Mouse (Mus musculus) heart, embryonic 11.5 days (tissue): Measurements from ENCODE around the gene Dnase2b. TPM values are rescaled to one million over a fixed set of nuclear protein-coding genes. Genes with fewer than 3 reads are reported as not detected.

Experiments used
- ATAC-seq: fragments of 200-750 bp; cut with Nextera tagmentation; replicated peaks from 2 replicates; pipeline ENCODE4 v1.8.0; 2017; ENCODE audit warnings: moderate library complexity; ENCODE audit not compliant: insufficient number of reproducible peaks, low FRiP score, low TSS enrichment
- H3K27ac ChIP-seq: fragments of 300-500 bp; sonication (generic); 2 replicates; pipeline ENCODE4 v1.5.1; 2014; ENCODE audit warnings: mild to moderate bottlenecking, low read depth, low read length
- H3K27me3 ChIP-seq: fragments of 300-500 bp; sonication (generic); 2 replicates; pipeline ENCODE4 v1.6.1; 2014; ENCODE audit warnings: mild to moderate bottlenecking, low read length, mixed read lengths; ENCODE audit not compliant: control insufficient read depth, insufficient read depth
- H3K36me3 ChIP-seq: fragments of 300-500 bp; sonication (generic); 2 replicates; pipeline ENCODE4 v1.6.1; 2014; ENCODE audit warnings: mild to moderate bottlenecking, low read length, moderate library complexity, mixed read lengths; ENCODE audit not compliant: control insufficient read depth, insufficient read depth
- H3K4me1 ChIP-seq: fragments of 300-500 bp; sonication (generic); 2 replicates; pipeline ENCODE4 v1.6.1; 2014; ENCODE audit warnings: low read length; ENCODE audit not compliant: control insufficient read depth, insufficient read depth
- H3K4me2 ChIP-seq: fragments of 300-500 bp; sonication (generic); 2 replicates; pipeline ENCODE4 v1.6.1; 2014; ENCODE audit warnings: mild to moderate bottlenecking, moderate library complexity
- H3K4me3 ChIP-seq: fragments of 300-500 bp; sonication (generic); 2 replicates; pipeline ENCODE4 v1.5.1; 2014; ENCODE audit warnings: low read depth, low read length
- H3K9ac ChIP-seq: fragments of 300-500 bp; sonication (generic); 2 replicates; pipeline ENCODE4 v1.6.1; 2014; ENCODE audit warnings: mild to moderate bottlenecking, low read depth, low read length, moderate library complexity
- H3K9me3 ChIP-seq: fragments of 300-500 bp; sonication (generic); replicated peaks from 2 replicates; pipeline ENCODE4 v1.6.1; 2016; ENCODE audit warnings: low read length; ENCODE audit not compliant: control insufficient read depth
- WGBS: fragments of 180-500 bp; shearing (Covaris S2); extraction: QIAGEN DNeasy Blood & Tissue Kit; methylation state at CpG from one replicate; pipeline ENCODE4 v1.1.7; 2014; ENCODE audit not compliant: insufficient replicate concordance; 5-methylcytosine and 5-hydroxymethylcytosine counted together
- polyA plus RNA-seq: library from polyadenylated mRNA; unstranded; fragments of >200 nt; fragmentation: Nextera tagmentation; extraction: Ambion mirVana; gene quantifications from 2 replicates; pipeline ENCODE4 v1.2.1, GENCODE M21; 2014

The Dnase2b gene
- polyA plus RNA-seq, 1 experiment from 2014 or later = not detected

DNA sequence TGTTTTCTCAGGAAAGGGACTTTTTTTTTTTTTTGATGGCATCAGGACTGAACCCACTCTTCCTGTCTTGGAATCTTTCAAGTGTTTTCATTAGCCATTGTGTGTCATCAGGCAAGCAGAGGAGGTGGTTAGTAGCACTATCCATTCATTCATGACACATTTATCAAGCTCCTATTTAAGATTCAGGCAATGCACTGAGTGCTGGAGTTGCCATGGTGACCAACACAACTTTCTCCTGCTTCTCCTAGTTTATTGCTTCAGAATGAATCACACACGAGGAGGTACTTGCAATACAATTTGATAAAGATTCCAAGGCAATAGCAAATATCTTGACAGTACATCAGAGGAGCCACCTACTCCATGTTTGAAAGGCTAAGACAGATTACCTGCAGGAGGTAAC, 8.0 kb downstream of the Dnase2b start:
- Histone ChIP-seq H3K27me3 (no peaks in the 10 kb centered on the region), H3K36me3 (no peaks in the 10 kb centered on the region), H3K9ac (no peak overlapping the region), H3K27ac (no peak overlapping the region), H3K4me3 (no peak overlapping the region), H3K4me1 (peaks cover 4% of the 10 kb centered on the region), H3K9me3 (no peaks in the 10 kb centered on the region), H3K4me2 (no peak overlapping the region)
- 42% methylated on average over 1 of the region's 1 CpGs for WGBS
- no peak for ATAC-seq

DNA sequence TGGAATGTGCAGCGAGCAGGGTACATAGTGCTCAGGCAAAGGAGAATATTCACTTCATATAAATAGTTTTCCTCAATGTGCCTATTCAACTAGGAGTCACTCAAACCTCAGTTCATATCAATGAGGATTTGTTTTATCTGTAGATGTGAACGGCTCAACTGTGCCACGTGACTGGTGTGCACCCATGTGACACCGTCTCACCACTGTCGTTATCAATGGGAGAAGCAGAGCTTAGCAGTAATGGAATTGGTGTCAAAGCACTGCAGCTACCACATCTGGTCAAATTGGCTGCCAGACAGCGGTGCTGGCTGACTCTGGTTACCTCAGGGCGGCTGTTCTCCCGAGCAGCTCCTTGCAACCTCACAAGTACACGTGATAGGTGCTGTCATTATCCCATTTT, 10.7 kb downstream of the Dnase2b start:
- Histone ChIP-seq H3K36me3 (no peaks in the 10 kb centered on the region), H3K4me2 (no peak overlapping the region), H3K9ac (no peak overlapping the region), H3K27ac (no peak overlapping the region), H3K4me3 (no peak overlapping the region), H3K27me3 (no peaks in the 10 kb centered on the region), H3K4me1 (peaks cover 23% of the 10 kb centered on the region), H3K9me3 (no peaks in the 10 kb centered on the region)
- no peak for ATAC-seq
- 61% methylated on average over 9 of the region's 9 CpGs for WGBS

DNA sequence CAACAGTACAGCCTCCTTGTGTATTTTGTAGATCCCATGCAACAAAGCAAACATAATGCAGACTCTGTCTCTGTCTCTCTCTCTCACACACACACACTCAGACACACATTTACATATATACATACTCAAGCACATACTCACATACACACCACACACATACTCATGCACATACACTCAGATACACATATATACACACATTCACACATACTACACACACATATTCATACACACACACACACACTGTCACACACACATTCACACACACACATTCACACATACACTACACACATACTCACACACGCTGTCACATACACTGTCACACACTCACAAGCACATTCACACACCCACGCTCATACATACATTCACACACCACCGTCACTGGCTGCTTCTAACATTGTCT, 12.9 kb downstream of the Dnase2b start:
- no peak overlapping the region for H3K4me2 ChIP-seq
- H3K36me3 ChIP-seq = no peaks in the 10 kb centered on the region
- no peak overlapping the region for H3K4me3 ChIP-seq
- H3K4me1 ChIP-seq = peaks cover 23% of the 10 kb centered on the region
- H3K27me3 ChIP-seq = no peaks in the 10 kb centered on the region
- H3K9ac ChIP-seq = no peak overlapping the region
- WGBS = 85% methylated on average over 3 of the region's 3 CpGs
- no peaks in the 10 kb centered on the region for H3K9me3 ChIP-seq
- no peak overlapping the region for H3K27ac ChIP-seq
- no peak for ATAC-seq

DNA sequence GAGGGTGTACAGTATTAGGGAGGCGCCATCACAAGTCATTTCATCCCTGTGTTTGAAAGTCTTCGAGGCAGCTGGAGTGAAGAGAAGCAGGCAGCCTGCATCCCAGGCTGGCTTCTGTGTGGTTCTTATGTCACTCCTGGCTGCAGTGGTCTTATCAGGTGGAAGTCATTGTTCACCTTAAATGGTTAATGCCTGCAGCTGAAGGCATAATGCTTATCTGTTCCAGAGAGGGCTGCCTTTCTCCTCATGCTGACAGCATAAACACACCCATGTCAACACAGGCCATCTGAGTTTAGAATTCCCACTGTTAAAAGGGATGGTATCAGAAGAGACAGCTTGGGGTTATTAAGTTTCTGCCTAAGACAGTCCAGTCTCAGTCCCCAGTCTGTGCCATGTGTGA, 14.2 kb downstream of the Dnase2b start:
- Histone ChIP-seq H3K36me3 (no peaks in the 10 kb centered on the region), H3K27ac (peak overlapping the region; percentile 58)

DNA sequence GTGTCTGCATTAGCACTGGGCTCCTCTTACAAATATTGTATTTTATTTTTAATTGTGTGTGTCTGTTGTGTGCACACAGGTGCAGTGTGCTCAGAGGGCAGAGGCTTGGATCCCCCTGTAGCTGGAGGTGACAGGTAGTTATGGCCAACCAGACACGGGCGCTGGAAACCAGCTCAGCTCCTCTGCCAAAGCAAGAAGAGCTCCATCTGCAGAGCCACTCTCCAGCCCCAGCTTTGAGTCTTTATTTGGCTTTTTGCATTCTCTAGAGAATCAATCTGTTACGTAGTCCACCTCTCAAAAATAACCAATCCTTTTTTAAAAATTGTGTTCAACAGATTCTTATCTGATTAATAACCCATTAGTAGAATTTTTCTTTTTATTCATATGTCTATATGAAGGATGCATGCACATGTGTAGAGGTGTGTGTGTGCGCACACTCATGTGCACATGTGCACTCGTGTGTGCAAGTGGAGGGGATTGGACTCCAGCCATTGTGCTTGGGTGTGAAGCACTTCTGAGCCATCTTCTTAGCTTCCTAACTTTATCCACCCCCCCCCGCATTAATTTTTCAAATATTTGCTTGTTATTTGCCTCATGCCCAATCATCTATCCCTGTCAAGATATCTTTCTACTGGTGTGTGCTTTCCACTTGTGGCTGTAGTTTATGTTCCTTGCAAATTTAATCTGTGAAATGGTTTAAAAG, 16.0 kb downstream of the Dnase2b start:
- Histone ChIP-seq H3K27me3 (no peaks in the 10 kb centered on the region), H3K36me3 (no peaks in the 10 kb centered on the region), H3K4me3 (no peak overlapping the region), H3K9ac (no peak overlapping the region), H3K4me1 (peaks cover 23% of the 10 kb centered on the region), H3K9me3 (no peaks in the 10 kb centered on the region), H3K27ac (no peak overlapping the region), H3K4me2 (no peak overlapping the region)
- ATAC-seq = no peak
- 86% methylated on average over 6 of the region's 6 CpGs for WGBS

More for the DNA sequence above, 14.2 kb downstream of the Dnase2b start:
- Histone ChIP-seq H3K4me3 (no peak overlapping the region), H3K4me1 (peaks cover 23% of the 10 kb centered on the region), H3K4me2 (no peak overlapping the region), H3K9ac (no peak overlapping the region; the same call in 1 of the 2 replicates), H3K27me3 (no peaks in the 10 kb centered on the region), H3K9me3 (no peaks in the 10 kb centered on the region)
- peak; percentile 56 for ATAC-seq
- 35% methylated on average over 2 of the region's 2 CpGs for WGBS

DNA sequence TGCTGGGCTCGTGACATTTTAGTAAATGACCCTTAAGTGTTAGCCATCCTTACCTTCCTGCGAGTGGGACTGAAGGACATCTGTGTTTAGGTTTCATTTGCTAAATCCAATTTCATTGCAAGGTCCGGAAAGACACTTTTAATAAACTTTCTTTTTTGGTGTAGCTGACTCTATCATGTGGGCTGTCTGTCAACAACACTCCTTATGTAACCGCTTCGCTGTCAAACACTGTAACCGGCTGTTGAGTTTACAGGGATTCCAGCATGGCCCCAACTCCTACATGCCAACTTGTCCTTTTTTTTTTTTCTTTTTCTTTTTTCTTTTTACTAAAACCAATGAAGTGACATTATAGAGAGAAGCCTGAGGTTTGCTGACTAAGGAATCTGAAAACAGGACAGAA, 17.0 kb downstream of the Dnase2b start:
- H3K9ac ChIP-seq = no peak overlapping the region
- H3K4me2 ChIP-seq = no peak overlapping the region
- H3K27me3 ChIP-seq = no peaks in the 10 kb centered on the region
- H3K4me1 ChIP-seq = peaks cover 23% of the 10 kb centered on the region
- no peak for ATAC-seq
- 73% methylated on average over 6 of the region's 6 CpGs for WGBS
- H3K4me3 ChIP-seq = no peak overlapping the region
- no peaks in the 10 kb centered on the region for H3K9me3 ChIP-seq
- no peak overlapping the region for H3K27ac ChIP-seq
- H3K36me3 ChIP-seq = no peaks in the 10 kb centered on the region

DNA sequence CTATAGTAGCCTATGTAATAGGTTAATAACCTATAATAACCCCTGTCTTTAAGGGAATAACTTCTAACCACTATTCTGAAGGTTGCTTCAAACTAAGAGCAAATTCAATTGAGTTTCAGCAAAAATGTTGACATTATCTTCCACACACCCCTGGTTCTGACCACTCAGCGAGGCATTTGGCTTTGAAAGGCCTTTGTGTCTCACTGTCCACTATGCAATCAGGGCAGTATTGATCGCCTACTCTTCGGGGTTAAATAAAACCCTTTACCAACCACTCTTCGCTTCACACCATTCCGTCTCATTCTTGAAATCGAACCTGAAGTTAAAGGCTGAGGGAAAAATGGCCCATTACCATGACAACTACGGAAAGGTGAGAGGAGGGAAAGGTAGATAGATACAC, 18.5 kb downstream of the Dnase2b start:
- Histone ChIP-seq H3K27me3 (no peaks in the 10 kb centered on the region), H3K4me3 (no peak overlapping the region), H3K27ac (no peak overlapping the region), H3K4me1 (peaks cover 14% of the 10 kb centered on the region), H3K4me2 (no peak overlapping the region), H3K9ac (no peak overlapping the region), H3K9me3 (no peaks in the 10 kb centered on the region), H3K36me3 (no peaks in the 10 kb centered on the region)
- 88% methylated on average over 7 of the region's 7 CpGs for WGBS
- ATAC-seq = no peak

DNA sequence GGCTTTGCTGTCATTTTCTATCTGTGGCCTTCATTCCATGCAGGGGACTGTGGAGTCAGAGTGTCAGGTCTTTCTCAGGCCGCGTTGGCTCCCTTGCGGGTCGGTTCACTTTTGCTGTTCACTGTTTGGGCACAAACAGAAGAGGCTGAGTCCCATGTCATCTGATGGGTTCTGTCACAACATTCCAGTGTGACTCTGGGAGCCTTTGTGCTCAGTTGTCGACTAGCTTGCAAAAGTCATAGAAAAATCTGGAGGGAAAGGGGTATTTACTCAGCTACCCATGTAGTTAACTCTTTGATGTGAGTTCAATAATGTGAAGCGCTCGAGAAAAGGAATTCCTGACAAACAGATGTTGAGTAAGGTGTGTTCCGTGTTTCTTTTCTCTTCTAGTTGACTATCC, 19.0 kb downstream of the Dnase2b start:
- no peak overlapping the region for H3K4me2 ChIP-seq
- H3K36me3 ChIP-seq = no peaks in the 10 kb centered on the region
- no peak overlapping the region for H3K27ac ChIP-seq
- no peak overlapping the region for H3K9ac ChIP-seq
- H3K4me3 ChIP-seq = no peak overlapping the region
- H3K27me3 ChIP-seq = no peaks in the 10 kb centered on the region
- no peaks in the 10 kb centered on the region for H3K9me3 ChIP-seq
- no peak for ATAC-seq
- WGBS = 84% methylated on average over 8 of the region's 8 CpGs
- H3K4me1 ChIP-seq = peaks cover 10% of the 10 kb centered on the region

DNA sequence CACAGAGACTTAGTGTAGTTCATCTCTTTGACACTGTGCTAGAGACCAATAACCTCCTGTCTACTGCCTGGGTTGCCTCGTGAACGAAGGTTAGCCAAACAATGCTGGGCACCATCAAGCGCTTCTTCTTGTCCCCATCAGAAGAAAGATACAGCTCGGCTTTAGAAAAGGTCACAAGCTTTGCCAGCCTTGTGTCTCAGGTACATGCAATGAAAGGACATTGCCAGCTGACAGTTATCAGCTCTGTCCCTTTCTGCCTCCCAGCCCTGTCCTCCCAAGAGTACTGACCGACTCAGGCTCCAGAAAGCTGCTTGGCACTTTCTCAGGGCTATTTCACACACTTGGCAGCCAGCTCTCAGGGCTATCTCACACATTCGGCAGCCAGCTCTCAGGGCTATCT, 20.0 kb downstream of the Dnase2b start:
- no peak overlapping the region for H3K27ac ChIP-seq
- WGBS = 71% methylated on average over 6 of the region's 6 CpGs

More for the DNA sequence above, 20.0 kb downstream of the Dnase2b start:
- H3K4me1 ChIP-seq = peaks cover 3% of the 10 kb centered on the region
- no peak overlapping the region for H3K9ac ChIP-seq
- no peak overlapping the region for H3K4me2 ChIP-seq
- H3K36me3 ChIP-seq = no peaks in the 10 kb centered on the region
- no peak overlapping the region for H3K4me3 ChIP-seq
- H3K9me3 ChIP-seq = no peaks in the 10 kb centered on the region
- H3K27me3 ChIP-seq = no peaks in the 10 kb centered on the region
- ATAC-seq = no peak
